Mouse (Mus musculus): ENCODE results near the gene Tagln2. TPM values are rescaled to one million over a fixed set of nuclear protein-coding genes. Genes with fewer than 3 reads are reported as not detected.

Tagln2 gene
- total RNA-seq, 2 experiments from 2014 or later = 16.4 to 23.4 TPM

DNA sequence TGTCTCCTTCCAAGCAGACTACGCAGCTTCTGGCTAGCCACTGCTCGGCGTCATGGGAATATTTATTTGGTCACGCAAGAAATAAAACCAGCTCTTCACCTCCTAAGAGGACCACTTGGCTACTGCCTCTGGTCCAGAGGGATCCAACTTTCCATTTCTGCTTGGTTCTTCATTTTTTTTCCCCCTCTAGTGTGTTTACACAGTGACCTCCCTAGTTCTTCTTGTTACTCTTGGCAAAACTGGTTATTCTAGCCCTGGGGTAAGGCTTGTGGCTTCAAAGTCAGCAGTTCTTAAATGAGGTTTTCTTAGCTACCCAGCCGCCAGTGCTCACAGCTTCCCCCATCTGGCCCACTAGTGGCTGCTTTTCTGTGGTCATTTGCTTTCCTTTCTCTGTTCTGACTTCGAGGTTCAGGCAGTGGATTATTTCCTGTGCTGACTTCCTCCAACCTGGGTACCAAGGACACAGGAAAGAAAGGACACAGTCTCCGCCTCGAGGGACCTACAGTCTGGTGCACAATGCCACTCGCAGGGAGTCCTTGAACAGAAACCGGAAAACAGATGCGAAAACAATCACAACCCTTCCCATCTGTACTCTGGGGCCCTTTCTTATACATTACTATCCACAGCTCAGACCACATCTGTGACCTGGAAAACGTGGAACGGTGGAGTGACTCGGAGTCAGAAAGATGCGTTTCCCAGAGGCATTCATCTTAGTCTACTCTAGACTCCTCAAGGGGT is 25.3 kb downstream of the Tagln2 start:
- Histone ChIP-seq H3K27ac (peak overlapping the region; percentile 80), H3K4me3 (peak overlapping the region; percentile 47)
- peak; percentile 39 for DNase-seq
- peak; percentile 37 for TF ChIP-seq CTCF (IDR thresholded peaks at IDR 0.05)
- intact Hi-C loops (cut with DNase I) = loop anchor here (2.0 kb wide), 1 partner anchor 24 kb away; the partner anchor contains the start of gene Tagln2

DNA sequence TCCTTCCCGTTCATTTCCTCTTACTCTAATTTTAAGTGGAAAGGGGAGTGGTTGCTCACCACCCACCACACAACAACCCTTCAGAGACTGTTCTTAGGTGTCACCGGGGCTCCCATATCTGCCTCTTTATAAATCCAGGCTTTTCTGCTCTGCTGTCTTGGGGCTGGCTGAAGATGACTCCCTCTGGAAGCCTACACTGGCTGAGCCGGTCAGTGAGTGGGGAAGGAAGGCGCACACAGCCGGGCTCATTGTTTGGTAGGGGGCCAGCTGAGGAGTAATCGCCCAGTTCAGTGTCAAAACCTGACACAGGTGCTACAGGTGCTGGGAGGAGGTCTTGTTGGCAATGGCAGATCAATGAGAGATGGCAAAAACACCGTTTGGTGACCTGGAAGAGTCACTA is 26.1 kb downstream of the Tagln2 start:
- H3K4me3 ChIP-seq = peak overlapping the region; percentile 47

DNA sequence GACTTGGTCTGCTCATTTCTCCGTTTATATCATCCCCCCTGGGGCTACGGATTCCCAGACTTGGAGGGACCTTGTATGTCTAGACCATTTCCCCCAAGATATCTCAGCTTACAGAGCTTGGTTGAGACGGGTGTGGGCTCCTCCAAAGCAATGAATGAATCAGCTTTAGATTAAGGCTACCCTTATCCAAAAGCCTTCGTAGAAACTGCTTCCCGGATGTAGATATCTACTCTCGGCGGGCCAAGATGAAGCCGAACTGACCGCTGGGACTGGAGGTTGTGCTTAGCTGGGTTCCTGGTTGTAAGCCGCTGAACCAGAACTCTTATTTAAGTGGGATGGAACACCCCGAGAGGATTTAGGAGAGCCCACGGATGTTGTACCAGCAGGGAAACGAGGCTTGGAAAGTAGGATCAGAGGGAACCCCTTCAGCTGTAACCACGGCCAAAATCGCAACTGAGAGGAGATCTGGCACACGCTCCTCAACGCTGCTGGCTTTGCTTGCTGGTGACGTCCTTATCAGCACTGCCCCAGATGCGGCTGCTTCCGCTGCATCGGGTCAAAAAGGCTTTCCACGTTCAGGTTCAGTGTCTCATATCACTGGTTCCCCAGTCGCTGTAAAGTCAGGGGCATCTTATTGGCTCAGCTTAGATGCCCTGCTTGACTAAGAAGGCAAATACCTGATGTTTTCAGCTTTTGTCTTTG is 26.7 kb downstream of the Tagln2 start:
- H3K27ac ChIP-seq = peak overlapping the region; percentile 80
- peak overlapping the region; percentile 47 for H3K4me3 ChIP-seq
- intact Hi-C loops (cut with DNase I) = no loop called here
- DNase-seq = peak; percentile 35
- TF ChIP-seq CTCF (IDR thresholded peaks at IDR 0.05) = no peak

More for the DNA sequence above, 26.1 kb downstream of the Tagln2 start:
- intact Hi-C loops (cut with DNase I) = loop anchor here (2.0 kb wide), 1 partner anchor 25 kb away; the partner anchor contains the start of gene Tagln2
- no peak for DNase-seq
- no peak for TF ChIP-seq CTCF (IDR thresholded peaks at IDR 0.05)
- H3K27ac ChIP-seq = peak overlapping the region; percentile 80

DNA sequence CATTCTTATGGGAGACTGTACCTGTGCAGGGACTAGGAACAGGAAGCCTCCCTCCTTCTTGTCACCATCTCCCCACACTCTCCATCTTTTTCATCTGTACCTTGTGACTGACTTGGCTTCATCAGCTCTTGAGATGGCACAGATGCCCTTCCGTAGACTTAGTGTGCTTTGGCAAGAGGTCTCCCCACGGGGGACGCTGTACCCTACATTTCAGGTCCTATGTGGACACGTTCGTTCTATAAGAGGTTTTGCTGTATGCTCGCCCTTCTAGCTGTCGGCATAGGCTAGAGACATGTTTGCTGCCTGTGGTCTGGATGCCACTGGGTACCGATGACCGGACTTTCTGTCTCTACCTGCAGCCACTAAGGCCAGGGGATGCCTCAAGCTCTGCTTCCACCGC is 27.6 kb downstream of the Tagln2 start:
- TF ChIP-seq CTCF (IDR thresholded peaks at IDR 0.05) = no peak
- Histone ChIP-seq H3K27ac (peak overlapping the region; percentile 80; the same call in 1 of the 2 replicates), H3K4me3 (no peak overlapping the region)
- DNase-seq = no peak
- intact Hi-C loops (cut with DNase I) = no loop called here

DNA sequence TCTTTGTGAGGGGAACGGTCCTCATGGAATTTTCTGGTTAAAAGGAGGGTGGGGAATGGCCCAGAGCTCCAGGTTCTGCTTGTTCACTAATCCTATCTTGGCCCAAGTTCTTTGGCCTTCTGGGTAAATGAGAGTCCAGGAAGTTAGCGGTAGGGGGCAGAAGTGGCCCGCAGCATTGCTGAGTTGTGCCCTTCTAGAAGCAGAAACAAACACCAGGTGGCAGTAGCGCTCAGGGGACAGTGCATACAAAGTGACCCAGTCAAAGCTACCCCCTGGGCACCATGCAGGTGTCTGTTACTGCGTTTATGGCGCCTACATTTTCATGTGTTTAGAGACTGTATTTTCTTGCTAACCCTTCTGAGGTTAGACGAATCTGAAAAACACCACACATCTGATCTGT is 28.9 kb downstream of the Tagln2 start:
- intact Hi-C loops (cut with DNase I) = loop anchor here (1.0 kb wide), 3 partner anchors 35 to 105 kb away; no protein-coding TSS in a partner anchor
- peak; percentile 89 for DNase-seq
- Histone ChIP-seq H3K27ac (no peak overlapping the region), H3K4me3 (no peak overlapping the region)
- TF ChIP-seq CTCF (IDR thresholded peaks at IDR 0.05) = peak; percentile 99

DNA sequence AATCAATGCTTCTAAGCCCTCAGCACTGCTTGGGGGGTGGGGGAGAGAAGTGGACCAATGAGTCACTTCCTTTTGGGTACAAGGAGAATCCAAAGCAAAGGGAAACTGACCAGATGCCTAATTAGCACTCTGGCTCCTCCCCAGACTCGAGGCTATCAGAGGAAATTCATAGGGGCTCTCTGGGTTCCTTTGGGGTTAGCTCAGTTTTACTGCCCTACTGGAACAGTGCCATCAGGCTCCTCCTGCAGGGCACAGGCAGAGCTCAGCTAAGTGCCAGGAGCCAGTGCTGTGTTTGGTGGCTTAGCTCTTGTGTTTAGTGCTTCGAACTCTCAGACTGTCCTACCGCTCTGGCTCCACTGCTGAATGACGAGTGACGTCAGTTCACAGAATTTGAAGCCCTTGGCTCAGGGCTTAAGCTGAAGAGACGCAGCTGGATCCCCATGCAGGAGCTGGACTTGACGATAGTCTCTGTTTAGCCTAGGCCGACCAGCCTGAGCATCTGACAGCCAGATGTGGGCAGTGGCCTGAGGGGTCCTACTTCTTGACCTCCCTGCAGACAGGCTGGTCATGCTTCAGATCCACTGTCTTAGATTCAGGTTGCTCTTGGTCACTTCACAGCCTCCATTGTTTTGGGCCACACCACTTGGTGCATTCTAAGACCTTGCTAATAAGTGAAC is 30.8 kb downstream of the Tagln2 start:
- DNase-seq = no peak
- no peak overlapping the region for H3K27ac ChIP-seq
- intact Hi-C loops (cut with DNase I) = no loop called here
- no peak for TF ChIP-seq CTCF (IDR thresholded peaks at IDR 0.05)
- no peak overlapping the region for H3K4me3 ChIP-seq

DNA sequence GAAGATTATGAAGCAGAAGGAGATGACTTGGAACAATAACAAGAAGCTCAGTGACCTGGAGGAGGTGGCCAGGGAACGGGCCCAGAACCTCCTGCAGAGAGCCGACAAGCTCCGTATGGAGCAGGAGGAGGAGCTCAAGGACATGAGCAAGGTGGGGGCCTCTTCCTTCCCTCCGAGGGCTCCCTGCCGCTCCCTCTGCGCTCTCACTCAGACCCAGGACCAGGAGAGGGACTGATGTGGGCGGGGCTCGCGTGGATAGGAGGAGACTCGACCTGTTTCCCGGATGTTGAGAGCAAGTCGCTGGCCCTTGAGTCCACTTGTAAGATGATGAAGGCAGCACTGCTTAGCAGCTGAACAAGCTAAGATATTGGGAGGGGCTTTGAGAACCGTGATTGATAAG is 32.7 kb downstream of the Tagln2 start:
- Histone ChIP-seq H3K27ac (no peak overlapping the region), H3K4me3 (peak overlapping the region; percentile 19)
- DNase-seq = no peak
- intact Hi-C loops (cut with DNase I) = no loop called here
- TF ChIP-seq CTCF (IDR thresholded peaks at IDR 0.05) = no peak

DNA sequence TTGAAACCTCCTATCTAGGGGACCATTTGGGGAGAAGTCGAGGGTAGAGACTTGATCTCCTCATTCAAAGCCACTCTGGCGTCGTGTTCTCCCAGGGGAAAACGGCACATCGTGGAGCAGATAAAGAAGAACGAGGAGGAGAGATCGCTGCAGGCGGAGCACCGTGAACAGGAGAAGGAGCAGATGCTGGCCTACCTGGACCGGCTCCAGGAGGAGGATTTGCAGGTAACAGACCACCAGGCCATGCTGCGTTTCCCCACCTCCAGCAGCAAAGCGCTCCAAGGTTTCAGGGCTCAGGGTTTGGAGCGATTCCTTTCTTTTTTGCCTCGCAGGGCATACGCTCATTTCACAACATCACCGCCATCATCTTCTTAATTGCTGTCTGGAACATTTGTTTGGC is 35.3 kb downstream of the Tagln2 start:
- Histone ChIP-seq H3K4me3 (no peak overlapping the region), H3K27ac (no peak overlapping the region)
- no peak for TF ChIP-seq CTCF (IDR thresholded peaks at IDR 0.05)
- DNase-seq = no peak
- intact Hi-C loops (cut with DNase I) = no loop called here

DNA sequence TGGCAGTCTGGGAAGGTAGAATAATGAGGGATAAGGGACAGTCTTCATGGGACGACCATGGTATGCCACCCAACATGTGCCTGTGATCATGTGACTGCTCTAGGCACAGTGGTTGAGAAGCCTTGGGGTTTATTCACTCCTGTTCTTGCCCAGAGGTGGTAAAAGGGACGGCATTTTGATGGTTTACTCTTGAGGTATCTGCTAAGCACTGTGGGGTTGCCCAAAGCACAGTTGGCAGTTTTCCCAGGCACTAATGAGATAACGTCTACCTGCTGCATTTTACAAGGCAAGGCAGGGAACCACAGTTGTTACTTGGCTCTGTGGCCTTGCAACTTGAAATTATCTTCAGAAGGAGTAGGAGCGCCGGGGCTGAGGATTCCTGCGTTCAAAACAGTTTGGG is 40.0 kb downstream of the Tagln2 start:
- Histone ChIP-seq H3K27ac (no peak overlapping the region), H3K4me3 (no peak overlapping the region)
- no peak for TF ChIP-seq CTCF (IDR thresholded peaks at IDR 0.05)
- no peak for DNase-seq
- intact Hi-C loops (cut with DNase I) = no loop called here

DNA sequence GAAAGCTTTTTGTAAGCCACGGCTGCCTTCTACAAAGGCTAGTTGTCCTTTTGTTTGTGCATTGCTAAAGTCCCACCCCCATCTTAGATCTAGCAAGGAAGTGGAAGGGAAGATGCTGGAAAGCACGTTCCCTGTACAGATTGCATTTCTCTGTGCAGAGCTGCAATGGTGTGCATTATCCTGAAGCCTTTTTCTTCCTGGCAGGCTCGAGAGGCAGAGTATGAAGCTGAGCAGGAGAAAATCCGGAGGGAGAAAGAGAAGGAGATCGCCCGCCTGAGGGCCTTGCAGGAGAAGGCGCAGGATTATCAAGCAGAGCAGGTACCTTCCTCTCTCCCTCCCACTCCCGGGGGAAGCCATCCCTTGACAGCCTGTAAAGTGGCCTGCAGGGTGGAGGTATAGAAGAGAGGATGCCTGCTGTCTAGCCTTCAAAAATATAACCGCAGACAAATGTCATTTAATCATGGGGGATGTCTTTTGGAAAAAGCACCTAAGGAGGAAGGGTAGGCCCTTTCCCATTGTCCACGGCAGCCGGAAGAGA is 40.5 kb downstream of the Tagln2 start:
- H3K4me3 ChIP-seq = no peak overlapping the region
- no peak overlapping the region for H3K27ac ChIP-seq
- intact Hi-C loops (cut with DNase I) = no loop called here
- TF ChIP-seq CTCF (IDR thresholded peaks at IDR 0.05) = no peak
- no peak for DNase-seq

DNA sequence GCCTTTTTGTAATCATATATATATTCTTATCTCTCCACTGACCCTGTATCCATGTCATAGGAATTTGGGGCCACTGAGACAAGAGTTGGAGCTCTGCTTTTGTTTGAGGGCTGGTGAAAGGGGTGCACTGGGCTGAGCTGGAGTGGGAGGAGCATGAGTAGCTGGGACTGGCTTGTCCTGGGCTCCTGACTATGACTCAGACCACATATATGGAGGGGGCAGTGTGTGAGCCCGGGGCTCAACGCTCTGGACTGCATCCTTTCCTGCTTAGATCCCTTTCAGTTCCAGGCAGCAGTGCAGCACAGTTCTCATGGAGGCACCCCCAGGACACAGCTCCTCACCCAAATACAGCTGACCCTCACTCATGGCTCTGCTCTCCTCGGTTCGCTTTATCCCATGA is 46.2 kb downstream of the Tagln2 start:
- intact Hi-C loops (cut with DNase I) = no loop called here
- no peak for TF ChIP-seq CTCF (IDR thresholded peaks at IDR 0.05)
- DNase-seq = no peak
- Histone ChIP-seq H3K4me3 (no peak overlapping the region), H3K27ac (no peak overlapping the region)

DNA sequence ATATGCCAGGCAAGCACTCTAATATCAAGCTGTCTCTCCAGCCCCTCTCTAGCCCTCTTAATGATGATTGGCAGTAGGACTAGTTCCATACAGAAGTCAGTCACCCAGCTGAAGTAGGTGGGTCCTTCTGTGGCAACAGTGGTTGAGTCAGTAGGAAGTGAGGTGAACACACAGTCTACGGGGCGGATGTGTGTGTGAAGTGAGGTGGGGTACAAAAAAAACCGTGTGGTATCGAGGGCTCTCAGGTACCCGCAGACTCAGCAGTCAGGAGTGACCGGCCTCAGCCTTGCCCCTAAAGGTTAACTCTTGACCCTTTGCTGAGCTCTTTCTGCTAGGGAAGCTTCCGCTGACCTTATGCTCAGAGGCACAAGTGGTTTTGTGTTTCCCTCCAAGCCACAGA is 48.7 kb downstream of the Tagln2 start:
- no peak overlapping the region for H3K27ac ChIP-seq
- intact Hi-C loops (cut with DNase I) = no loop called here
- no peak for TF ChIP-seq CTCF (IDR thresholded peaks at IDR 0.05)
- no peak overlapping the region for H3K4me3 ChIP-seq
- no peak for DNase-seq

DNA sequence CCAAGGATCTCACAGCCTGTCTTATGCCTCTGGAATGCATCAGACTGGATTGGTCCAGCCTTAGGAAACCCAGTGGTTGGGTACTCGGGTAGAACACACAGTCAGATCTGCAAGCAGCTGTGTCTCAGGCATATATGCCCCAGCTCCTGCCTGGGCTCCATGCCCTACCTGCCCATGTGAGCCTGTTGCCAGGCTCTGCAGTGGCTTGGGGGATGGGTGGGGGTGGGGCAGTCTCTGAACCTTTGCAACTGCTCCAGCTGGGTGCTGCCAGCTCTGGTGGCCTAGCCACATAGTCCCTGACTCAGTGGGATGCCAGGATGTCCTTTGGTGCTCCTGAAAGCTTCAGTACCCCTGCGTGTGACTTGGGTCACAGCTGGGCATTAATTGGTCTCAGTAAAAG is 49.5 kb downstream of the Tagln2 start:
- Histone ChIP-seq H3K4me3 (no peak overlapping the region), H3K27ac (no peak overlapping the region)
- no peak for TF ChIP-seq CTCF (IDR thresholded peaks at IDR 0.05)
- intact Hi-C loops (cut with DNase I) = no loop called here
- DNase-seq = no peak

Measured in gastrocnemius, adult 2 months (tissue).